Mouse (Mus musculus): Measurements from ENCODE around the gene Teddm1a.

DNA sequence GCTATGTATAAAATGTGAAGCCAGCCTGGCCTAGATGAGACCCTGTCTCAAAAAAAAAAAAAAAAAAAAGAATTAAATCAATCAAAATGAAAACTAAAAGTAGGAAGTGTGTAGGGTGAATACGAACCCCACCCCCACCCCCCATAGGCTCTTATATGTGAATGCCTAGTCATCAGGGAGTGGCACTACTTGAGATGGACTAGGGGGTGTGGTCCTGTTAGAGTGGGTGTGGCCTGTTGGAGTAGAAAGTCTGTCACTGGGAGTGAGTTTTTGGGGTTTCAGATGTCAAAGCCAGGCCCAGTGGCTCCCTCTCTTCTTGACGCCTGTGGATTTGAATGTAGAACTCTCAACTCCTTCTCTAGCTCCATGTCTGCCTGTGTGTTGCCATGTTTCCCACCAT is 45.5 kb downstream of the Teddm1a start:
- no peak for TF ChIP-seq CTCF (IDR thresholded peaks at IDR 0.05; ENCODE audit: extremely low read depth, insufficient read depth, insufficient read length, insufficient replicate concordance)
- TF ChIP-seq POLR2A (IDR thresholded peaks at IDR 0.05; ENCODE audit: low read depth, low read length) = no peak

All from spleen, adult 2 months (tissue).